Mouse (Mus musculus) Patski (cell line): ENCODE measurements around the gene Ahsg. TPM values are rescaled to one million over a fixed set of nuclear protein-coding genes. Genes with fewer than 3 reads are reported as not detected.

Source experiments
- ATAC-seq: fragments of 100-300 bp; one replicate; pipeline ENCODE4 v1.8.0; 2021
- CTCF ChIA-PET: fragments of 350-600 bp; sonication (Branson Sonifier 250); formaldehyde crosslinking; loops from one replicate; lab custom pipeline; 2022; ENCODE audit warnings: inconsistent platforms; lab: Charles Lee
- POLR2A ChIA-PET: fragments of 350-600 bp; sonication (Branson Sonifier 250); formaldehyde crosslinking; loops from one replicate; lab custom pipeline; 2022; ENCODE audit warnings: antibody characterized with exemption, inconsistent platforms; lab: Charles Lee
- DNase-seq: peaks from one replicate; pipeline ENCODE4 v3.0.0-alpha.2; 2011; ENCODE audit warnings: low read depth, low spot score
- H3K27me3 ChIP-seq: fragments of 371-371 bp; one replicate; pipeline ENCODE4 v1.5.1; 2021
- CTCF ChIP-seq: fragments of 100-300 bp; IDR thresholded peaks from one replicate; pipeline ENCODE4 v1.5.1; 2021
- in situ Hi-C: fragments of 300-500 bp; cut with MboI; formaldehyde crosslinking; loops from 3 replicates; pipeline ENCODE4 v1.11.1; 2018; ENCODE audit warnings: low pct_unique_long_range_greater_than_20kb, mixed read lengths
- polyA plus RNA-seq: library from polyadenylated mRNA; unstranded; gene quantifications from one replicate; pipeline ENCODE4 v1.2.3, GENCODE M21; 2021

The Ahsg gene
- polyA plus RNA-seq, 1 experiment from 2014 or later: not detected

DNA sequence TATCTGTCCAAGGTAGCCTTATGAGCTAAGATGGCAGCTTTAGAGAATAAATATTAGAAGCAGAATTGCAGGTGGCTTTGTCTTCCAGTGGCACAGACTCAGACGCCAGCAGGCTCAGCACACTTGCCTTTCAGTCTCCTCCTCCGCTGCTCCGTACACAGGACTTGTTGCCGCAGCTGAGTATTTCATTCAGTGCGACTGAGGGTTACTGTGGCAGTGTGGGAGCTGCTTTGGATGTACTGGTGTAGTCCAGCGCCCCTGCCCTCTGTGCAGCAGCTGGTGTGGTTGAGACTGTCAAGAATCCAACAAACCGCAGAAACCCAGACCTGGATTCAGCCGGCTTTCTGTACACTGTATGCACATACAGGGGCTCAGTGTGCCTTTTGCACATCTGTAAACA, 18.7 kb upstream of the Ahsg start:
- in situ Hi-C loops: loop anchor here (10.0 kb wide), 1 partner anchor 262 kb away; no protein-coding TSS in a partner anchor
- DNase-seq (no peak), ATAC-seq (no peak)
- ChIA-PET POLR2A (no interaction called here), CTCF (interaction anchor here (2.1 kb wide), 2 partner anchors 7 to 263 kb away, joined by 5 to 6 read pairs; no protein-coding TSS in a partner anchor)
- no peak for TF ChIP-seq CTCF
- no peaks in the 10 kb centered on the region for H3K27me3 ChIP-seq

DNA sequence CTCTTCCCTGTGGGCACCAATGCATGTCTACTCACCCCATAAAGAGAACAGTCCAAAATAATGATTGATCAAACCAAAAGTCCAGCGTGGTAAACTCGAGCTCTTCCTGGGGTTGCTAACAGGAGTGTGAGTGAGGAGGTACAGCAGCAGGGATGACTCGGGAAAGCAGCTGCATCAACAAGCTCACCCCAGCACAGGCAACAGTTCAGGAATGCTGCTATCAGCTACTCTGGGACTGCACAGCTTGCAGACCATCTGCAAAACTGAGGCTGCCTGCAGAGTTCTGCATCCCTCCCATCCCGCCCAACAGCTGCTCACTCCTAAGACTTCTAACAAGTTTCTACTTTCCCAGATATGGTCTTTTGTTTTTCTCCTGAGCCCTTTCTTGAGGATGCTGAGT, 17.7 kb upstream of the Ahsg start:
- H3K27me3 ChIP-seq: no peaks in the 10 kb centered on the region
- ATAC-seq (no peak), DNase-seq (no peak)
- ChIA-PET POLR2A (no interaction called here), CTCF (interaction anchor here (0.7 to 2.1 kb wide), 4 partner anchors 8 to 262 kb away, joined by 3 to 6 read pairs (median 4); no protein-coding TSS in a partner anchor)
- in situ Hi-C loops: loop anchor here (10.0 kb wide), 1 partner anchor 261 kb away; no protein-coding TSS in a partner anchor
- no peak for TF ChIP-seq CTCF

- TF ChIP-seq CTCF: peak; percentile 70
- in situ Hi-C loops: loop anchor here (5.0 to 10.0 kb wide), 3 partner anchors 76 to 258 kb away; partner anchors contain the start of gene Hrg
- ATAC-seq: no peak
- DNase-seq: no peak
- H3K27me3 ChIP-seq: no peaks in the 10 kb centered on the region
- ChIA-PET POLR2A (no interaction called here), CTCF (interaction anchor here (1.3 to 3.4 kb wide), 4 partner anchors 36 to 170 kb away, joined by 3 to 14 read pairs (median 5); no protein-coding TSS in a partner anchor)
These were observed 14.6 kb upstream of the Ahsg start for GRCm38 (mm10) chr16:22876218-22877043.

- ATAC-seq (no peak), DNase-seq (no peak)
- POLR2A ChIA-PET: no interaction called here
- H3K27me3 ChIP-seq: no peaks in the 10 kb centered on the region
- no peak for TF ChIP-seq CTCF
- in situ Hi-C loops: loop anchor here (5.0 to 10.0 kb wide), 3 partner anchors 74 to 257 kb away; partner anchors contain the start of gene Hrg
- CTCF ChIA-PET: interaction anchor here (1.3 to 3.4 kb wide), 8 partner anchors 19 to 168 kb away, joined by 3 to 14 read pairs (median 4); no protein-coding TSS in a partner anchor
These were observed 13.3 kb upstream of the Ahsg start for GRCm38 (mm10) chr16:22877660-22878390.

DNA sequence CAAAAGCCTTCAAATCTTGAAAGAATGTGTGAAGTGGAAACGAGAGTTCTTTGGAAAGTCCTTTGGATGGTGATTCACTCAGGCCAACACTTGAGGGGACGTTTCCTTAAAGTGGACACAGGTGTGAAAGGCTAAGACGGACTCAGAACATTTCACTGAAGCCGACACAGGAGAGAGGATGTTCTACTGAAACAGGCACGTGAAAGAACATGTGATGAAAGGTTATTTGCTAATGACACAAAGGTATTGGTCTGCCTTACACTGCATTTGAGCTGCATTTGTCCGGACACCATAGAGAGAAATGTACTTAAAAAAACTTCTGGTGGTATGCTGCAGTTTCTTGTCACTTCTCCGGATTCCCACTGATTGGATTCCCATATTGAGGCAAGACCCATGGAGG, 12.4 kb upstream of the Ahsg start:
- ATAC-seq: no peak
- ChIA-PET CTCF (interaction anchor here (1.4 to 3.4 kb wide), 6 partner anchors 26 to 175 kb away, joined by 4 to 14 read pairs (median 6); no protein-coding TSS in a partner anchor), POLR2A (no interaction called here)
- in situ Hi-C loops: loop anchor here (5.0 to 10.0 kb wide), 3 partner anchors 74 to 256 kb away; partner anchors contain the start of gene Hrg
- no peak for TF ChIP-seq CTCF
- DNase-seq: no peak
- H3K27me3 ChIP-seq: no peaks in the 10 kb centered on the region

DNA sequence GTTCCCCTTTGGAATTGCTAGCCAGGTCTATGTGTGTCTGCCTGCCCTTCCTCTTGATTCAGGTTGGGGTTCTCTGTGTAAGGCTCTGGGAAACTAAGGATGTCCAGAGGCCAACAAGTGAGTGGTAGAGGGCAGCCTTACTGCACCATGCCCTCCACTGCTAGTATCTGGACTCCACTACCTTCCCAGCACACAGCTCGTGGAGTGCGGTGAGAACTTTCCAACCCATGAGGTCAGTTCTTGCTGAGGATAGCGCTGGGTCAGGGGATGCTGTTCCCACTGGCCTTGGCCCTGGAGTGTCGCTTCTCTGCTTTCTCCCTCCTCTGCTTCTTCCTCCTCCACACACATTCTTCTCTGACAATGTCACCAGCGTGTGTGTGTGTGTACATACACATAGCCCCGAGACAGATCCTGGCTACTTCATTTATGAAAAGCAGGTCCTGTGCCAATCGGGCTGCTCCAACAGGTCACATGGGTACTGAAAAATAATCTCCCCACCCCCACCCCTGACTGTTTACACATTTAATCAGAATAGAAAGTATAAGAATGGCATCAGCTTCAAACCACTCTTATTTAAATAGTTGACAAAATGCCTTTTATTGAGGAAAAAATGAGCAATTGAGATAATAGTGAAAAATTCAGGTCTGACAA, 11.0 kb upstream of the Ahsg start:
- POLR2A ChIA-PET: interaction anchor here (0.7 to 0.8 kb wide), 2 partner anchors 41 to 151 kb away, joined by 4 read pairs; no protein-coding TSS in a partner anchor
- in situ Hi-C loops: loop anchor here (5.0 to 10.0 kb wide), 3 partner anchors 72 to 255 kb away; partner anchors contain the start of gene Hrg

GRCm38 (mm10) chr16:22880900-22881299, 10.2 kb upstream of the Ahsg start:
- DNase-seq (peak; percentile 75), ATAC-seq (peak; percentile 36)
- ChIA-PET CTCF (interaction anchor here (1.6 kb wide), 1 partner anchor 72 kb away, joined by 3 read pairs; no protein-coding TSS in a partner anchor), POLR2A (interaction anchor here (0.7 kb wide), 1 partner anchor 42 kb away, joined by 4 read pairs; no protein-coding TSS in a partner anchor)
- in situ Hi-C loops: no loop called here
- no peaks in the 10 kb centered on the region for H3K27me3 ChIP-seq
- TF ChIP-seq CTCF: no peak

More for the DNA sequence above, 11.0 kb upstream of the Ahsg start:
- ATAC-seq (peak; percentile 14), DNase-seq (no peak)
- CTCF ChIA-PET: interaction anchor here (1.4 to 3.4 kb wide), 3 partner anchors 73 to 174 kb away, joined by 4 to 14 read pairs (median 11); no protein-coding TSS in a partner anchor
- H3K27me3 ChIP-seq: no peaks in the 10 kb centered on the region
- no peak for TF ChIP-seq CTCF

- POLR2A ChIA-PET: no interaction called here
- DNase-seq (no peak), ATAC-seq (no peak)
- CTCF ChIA-PET: interaction anchor here (1.6 kb wide), 1 partner anchor 71 kb away, joined by 3 read pairs; no protein-coding TSS in a partner anchor
- TF ChIP-seq CTCF: no peak
- H3K27me3 ChIP-seq: no peaks in the 10 kb centered on the region
- in situ Hi-C loops: no loop called here
These were observed 9.6 kb upstream of the Ahsg start for GRCm38 (mm10) chr16:22881487-22881886.

GRCm38 (mm10) chr16:22883441-22883840, 7.6 kb upstream of the Ahsg start:
- TF ChIP-seq CTCF: no peak
- ATAC-seq: no peak
- ChIA-PET POLR2A (interaction anchor here (1.0 kb wide), 1 partner anchor 17 kb away, joined by 3 read pairs; no protein-coding TSS in a partner anchor), CTCF (no interaction called here)
- in situ Hi-C loops: no loop called here
- no peaks in the 10 kb centered on the region for H3K27me3 ChIP-seq
- no peak for DNase-seq
